Mouse (Mus musculus) layer of hippocampus, adult 8-10 months (tissue): ENCODE measurements around the gene Klhl7. TPM values are rescaled to one million over a fixed set of nuclear protein-coding genes. Genes with fewer than 3 reads are reported as not detected.
"Not testable (repeated sequence)": the region's sequence is repeated elsewhere in the genome, so short reads cannot be mapped to it uniquely, and the experiment has no call there.

ENCODE experiments used
- DNase-seq, 2 experiments: peaks; one replicate each; pipeline ENCODE4 v3.0.0; 2022; ENCODE audit warnings: low spot score in 2 of 2
- total RNA-seq, 4 experiments: library from RNA; stranded (reverse); gene quantifications; 2 replicates each; pipeline ENCODE4 v1.2.4; 2022

Gene Klhl7
- total RNA-seq, 4 experiments from 2014 or later = 82.7 to 95.7 (median 93.3) TPM

DNA sequence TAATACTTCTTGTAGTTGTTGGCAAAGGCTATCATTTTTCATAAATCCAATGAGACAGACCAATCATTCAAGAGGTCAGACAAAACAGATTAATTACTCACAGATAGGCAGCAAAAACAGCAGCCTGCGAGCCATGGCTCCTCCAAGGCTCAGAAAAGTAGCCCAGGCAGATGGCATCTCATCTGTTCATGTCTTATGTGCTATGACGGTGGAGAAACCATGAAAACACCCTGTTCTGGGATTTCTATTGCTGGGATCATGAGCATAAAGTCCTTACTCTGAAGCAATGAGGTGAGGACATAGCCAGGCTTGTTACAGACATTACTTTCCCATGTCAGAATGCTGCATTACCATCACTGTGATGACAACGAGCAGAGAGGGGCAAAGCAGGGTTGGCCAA is 7.9 kb upstream of the Klhl7 start:
- DNase-seq = peak in 1 of 2 experiments; percentile 17

DNA sequence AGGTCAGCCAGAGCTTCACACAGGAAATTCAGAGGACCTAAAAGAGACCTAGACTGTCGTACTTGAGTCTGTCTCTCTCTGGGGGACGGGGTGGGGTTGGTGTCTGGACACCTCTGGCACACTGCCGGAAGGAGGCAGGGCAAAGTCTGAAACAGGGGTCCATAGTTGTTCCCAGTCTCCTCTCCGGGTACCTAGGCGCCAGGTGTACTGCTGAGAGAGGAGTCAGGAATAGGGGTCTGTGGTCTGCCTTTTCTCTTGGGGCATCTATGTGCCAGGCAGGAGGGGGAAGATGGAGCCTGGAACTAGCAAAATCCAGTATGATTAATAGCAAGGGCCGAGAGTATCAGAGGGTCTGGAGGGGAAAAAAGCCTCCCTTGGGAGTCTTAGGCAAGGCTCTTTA is 5.0 kb upstream of the Klhl7 start:
- no peak for DNase-seq

DNA sequence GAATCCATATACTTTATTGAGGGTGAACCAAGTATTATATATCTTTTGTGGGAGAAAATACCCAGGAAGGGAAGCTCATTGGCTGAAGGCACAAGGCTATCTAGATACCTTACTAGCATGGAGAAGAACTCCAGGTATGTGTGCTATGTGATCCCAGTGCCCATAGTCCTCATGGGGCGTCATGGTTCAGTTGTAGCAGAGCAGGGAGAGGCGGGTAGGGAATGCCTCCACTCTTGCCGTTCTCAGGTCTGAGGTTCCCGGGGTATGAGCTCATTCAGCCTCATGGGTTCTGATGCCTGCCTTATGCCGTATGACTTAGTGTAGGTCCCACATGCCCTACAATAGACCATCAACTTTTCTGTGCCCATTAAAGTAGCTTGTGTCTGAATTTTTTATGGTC is 4.5 kb upstream of the Klhl7 start:
- DNase-seq = no peak

DNA sequence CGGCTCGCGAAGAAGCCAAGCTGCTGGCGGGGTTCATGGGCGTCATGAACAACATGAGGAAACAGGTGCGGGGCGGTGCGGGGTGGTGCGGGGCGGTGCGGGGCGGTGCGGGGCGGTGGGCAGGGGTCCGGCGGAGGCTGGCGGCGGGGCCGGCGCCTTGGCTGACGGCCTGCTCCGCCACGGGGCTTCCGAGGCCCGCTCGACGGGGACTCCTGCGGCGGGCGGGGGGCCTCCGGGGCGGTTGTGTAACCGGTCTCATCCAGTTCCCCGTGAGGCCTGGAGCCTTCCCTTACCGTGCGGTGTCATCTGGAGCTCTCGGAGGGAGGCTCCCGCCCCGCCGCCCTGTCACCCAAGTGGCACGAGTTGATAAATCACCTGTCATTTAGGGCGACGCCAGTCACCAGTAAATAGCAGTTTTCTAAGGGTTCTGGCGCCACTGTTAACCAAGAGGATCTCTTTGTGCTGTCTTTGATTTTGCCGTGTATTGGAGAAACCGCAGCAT is 456 bp downstream of the Klhl7 start:
- DNase-seq = peak; percentile 48 to 49

DNA sequence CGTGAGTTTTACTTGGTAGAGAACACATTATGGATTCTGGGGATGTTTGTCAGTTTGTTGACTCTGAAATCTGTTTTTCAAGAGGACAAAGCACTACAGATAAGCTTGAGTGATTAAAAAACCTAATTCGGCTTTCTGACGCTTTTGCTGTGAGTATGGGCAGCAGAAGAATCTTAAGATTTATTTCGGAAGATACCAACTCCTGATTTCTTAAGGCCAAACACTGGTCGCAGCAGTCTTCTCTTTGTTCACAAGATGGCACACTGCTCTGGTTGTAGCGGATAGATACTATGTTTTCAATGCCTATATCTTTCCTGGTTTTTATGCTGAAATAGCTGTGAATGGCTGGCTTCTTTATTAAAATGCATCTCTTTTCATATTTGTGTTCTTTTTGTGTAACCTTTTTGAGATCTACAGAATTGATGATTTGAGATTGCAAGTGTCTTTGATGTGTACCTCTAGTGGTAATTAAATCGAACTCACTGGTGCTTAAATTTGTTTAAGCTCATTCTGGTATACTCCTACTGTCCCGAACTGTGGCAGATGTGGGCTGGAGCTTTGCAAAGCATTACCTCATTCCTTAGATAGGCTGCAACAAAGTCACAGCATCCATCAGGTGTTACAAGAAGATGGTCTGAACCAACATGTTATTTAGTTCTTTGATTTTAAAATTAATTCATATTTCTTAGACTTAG is 1.2 kb downstream of the Klhl7 start:
- DNase-seq = no peak

DNA sequence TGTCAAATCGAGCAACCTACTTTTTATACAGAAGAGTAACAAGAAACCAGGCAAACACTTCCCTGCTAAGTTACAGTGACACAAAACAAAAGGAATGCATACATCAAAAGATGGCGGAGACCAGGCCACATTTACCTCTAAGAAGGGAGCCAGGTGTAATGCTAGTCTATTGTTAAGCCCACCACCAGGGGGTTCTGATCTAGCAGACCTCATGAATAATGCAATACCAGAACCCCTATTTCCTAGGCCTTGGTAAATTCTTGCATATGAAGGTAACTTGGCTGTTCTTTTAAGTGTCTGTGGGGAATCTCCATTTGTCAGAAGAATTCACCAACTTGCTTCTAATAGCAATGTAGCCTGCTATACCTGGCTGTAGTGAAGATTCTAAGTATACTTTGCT is 2.8 kb downstream of the Klhl7 start:
- DNase-seq = not testable (repeated sequence)

DNA sequence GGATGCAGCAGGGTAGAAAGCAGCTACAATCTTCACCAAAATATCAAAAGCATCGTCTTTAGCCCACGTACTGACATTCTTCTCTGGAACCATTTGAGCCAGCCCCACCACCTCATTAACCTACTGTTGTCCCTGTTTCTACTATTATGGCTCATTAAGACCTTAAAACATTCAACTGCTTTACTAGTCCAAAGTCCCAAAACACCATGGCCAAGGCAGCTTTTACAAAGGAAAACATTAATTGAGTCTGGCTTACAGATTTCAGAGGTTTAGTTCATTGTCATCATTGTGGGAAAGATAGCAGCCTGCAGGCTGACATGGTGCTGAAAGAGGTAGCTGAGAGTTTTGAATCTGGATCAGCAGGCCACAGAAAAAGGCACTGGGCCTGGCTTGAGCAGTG is 3.4 kb downstream of the Klhl7 start:
- no peak for DNase-seq

DNA sequence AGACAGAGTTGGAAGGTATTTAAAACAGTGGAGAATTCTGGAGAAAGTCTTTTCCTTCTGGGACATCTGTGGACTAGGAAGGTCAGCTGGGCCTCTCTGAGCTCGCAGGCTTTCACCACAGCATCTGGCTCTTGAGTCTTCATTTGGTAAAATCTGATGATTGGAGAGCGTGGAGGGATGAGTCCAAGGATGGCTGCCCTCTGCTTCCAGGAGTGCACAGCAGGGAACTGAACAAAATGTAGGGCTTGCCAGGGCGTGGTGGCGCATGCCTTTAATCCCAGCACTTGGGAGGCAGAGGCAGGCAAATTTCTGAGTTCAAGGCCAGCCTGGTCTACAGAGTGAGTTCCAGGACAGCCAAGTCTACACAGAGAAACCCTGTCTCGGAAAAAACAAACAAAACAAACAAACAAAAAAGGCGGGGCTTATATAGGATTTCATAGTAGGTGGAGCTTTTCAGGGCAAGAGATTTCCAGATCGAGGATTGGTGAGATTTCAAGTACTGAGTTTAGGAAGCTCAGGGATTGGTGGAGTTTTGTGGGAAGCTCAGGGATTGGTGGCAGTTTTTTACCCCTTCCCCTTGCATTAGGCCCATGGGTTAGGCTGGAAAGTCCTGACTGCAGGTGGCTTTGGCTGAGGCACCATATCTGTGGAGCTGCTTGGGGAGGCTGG is 6.8 kb downstream of the Klhl7 start:
- DNase-seq = no peak

DNA sequence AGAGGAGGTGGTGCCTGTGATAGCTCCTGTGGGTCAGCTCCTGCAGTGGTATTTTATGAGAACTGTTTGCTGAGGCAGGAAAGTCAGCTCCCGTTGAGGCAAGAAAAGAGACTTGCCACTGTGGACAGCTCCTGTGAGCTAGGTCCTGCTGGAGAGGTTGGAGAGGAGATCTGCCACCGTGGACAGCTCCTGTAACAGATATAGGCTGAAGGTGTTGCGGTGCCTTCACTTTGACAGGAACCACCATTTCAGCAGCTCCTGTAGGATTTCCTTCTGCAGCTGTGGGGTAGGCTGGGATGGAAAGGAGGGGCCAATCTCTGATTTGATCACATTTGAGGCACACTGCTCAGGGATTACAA is 7.3 kb downstream of the Klhl7 start:
- DNase-seq = no peak

DNA sequence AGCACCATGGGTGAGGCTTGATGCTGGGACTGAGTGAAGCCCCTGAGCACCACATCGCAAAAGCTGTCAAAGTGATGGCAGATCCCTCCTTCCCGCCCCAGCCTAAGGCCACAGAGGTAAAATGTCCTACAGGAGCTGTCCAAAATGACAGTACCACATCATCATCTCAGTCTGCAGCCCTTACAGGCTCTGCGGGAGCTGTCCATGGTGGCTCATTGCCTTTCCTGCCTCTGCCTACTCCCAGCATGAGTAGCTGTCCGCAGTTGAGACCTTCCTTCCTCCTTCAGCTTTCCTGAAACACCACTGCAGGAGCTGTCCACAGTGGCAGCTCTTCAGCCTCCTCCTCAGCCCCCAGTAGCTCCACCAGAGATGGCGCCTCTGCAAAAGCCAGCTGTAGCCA is 9.7 kb downstream of the Klhl7 start:
- no peak for DNase-seq

DNA sequence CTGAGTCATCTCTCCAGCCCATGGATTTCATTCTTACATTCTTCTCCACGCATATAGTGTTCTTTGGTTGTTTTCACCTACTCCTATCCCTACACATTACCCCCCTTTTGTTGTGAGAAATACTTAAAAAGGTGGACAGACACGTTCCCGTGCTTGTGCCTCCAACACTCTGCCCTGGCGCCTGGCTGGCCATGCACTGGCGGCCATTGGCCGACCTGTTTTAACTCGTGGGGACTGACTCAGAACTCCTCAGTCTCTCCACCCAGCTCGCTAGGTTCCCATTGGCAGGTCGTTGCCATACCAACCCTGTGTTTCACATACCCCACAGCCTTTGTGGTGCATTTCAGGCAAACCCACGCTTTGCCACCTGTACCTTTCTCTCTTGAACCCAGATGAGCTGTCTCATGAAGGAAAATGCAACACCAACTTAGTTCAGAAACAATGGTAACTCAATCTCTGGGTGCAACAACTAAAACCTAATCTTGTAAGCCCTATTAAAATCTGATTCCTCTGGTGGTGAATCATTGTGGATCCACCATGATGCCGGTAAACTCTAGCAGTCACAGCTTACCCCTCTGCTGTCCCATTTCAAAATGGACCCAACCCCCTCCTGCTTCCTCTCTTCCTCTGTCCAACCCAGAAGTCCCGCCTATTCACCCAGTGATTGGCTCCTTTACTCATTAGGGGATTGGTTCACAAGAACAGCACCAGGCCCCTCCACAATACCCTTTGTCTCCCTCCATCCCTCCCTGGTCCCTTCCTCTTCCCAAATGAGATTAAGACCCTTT is 11.9 kb downstream of the Klhl7 start:
- no peak for DNase-seq

DNA sequence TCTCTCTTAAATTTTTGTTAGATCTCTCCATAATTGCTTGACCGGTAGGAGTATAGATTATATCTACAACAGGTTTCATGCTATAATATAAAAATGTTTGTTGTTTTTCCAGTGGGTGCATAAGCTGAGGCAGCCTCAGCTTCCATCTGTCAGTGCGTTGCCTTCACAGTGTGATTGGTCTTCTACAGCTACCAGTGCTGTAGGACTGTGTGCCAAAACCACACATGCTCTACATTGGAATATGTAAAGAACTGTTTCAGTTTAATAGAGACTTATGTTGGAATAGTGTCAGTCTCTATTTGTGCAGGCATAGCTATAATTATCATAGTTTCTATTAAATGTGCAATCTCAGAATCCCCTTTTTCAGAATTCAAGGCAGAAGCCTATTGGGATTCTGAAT is 21.8 kb downstream of the Klhl7 start:
- DNase-seq = no peak

DNA sequence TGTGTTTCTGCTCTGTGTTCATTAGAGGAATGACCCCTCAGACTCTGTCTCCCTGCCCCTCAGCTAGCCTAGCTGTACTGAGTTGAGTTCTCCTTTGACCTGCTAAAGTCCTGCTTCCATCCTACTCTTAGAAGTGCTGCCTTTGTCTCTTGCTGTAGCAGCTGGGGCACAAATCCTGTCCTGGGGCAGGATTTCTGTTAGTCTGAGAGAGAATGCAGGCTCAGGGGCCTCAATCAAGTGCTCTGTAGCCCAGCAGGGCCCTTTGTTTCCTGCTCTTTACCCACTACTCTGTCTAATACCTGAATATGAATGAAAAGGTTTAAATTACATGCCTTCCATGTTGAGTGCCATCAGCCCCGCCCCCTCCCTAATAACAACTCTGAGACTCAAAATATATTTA is 23.8 kb downstream of the Klhl7 start:
- no peak for DNase-seq

DNA sequence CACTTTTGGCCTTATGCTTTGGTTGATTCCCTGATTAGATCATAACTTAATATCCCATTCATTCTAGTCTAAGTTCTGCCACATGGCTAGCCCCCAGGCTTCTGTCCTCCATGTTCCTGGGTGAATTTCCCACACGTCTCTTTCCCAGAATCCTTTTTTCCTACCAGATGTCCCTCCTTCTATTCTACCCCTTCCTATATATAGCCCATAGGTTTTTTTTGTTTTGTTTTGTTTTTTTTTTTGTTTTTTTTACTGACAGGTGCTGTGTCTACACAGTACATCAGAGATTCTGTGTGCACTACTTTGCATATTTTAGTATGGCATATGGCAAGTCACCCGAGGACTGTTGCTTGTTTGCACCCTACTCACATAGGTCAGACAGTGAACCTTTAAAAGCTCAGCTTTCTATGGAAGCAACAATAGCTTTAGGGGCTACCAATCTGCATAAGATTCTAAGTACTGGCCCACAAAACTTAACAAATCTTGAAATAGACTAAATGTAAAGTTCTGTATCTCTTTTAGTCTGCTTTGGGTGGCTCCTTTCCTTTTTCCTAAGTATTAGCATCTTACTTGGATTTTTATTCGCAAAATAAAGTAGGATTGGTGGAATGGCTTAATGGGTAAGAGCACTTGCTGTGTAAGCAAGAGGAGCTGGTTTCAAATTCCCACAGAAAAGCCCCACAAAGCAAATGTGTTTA is 24.3 kb downstream of the Klhl7 start:
- DNase-seq = no peak

DNA sequence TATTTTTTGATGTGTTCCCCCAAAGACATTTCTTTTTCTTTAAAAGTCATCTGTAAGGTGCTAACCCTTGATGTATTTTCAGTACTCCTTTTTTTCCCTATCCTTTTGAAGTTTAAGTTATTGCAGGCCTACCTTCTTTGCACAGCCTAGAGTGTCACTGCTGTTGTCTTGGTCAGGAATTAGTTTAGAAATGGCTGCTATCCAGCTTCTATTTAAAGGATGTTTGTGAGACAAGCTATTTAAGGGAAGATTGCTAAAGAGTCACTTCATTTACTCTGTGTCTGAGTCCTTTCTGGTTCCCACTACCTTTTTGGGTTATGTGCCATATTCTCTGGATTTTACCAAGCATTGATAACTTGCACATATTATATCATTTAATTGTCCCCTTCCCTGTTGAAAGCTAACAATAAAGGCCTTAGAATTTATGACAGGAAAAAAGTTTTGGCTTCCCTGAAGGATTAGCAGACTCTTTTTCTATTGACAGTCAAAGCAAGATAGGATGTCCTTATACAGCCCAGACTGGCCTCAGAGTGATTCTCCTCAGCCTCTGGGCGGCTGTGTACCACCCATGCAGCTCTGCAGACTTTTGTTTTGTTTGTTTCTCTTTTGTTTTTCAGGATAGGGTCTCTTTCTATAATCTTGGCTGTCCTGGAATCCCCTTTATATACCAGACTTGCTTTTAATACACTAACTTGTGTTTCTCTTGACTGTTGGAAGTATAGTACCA is 25.7 kb downstream of the Klhl7 start:
- no peak for DNase-seq

DNA sequence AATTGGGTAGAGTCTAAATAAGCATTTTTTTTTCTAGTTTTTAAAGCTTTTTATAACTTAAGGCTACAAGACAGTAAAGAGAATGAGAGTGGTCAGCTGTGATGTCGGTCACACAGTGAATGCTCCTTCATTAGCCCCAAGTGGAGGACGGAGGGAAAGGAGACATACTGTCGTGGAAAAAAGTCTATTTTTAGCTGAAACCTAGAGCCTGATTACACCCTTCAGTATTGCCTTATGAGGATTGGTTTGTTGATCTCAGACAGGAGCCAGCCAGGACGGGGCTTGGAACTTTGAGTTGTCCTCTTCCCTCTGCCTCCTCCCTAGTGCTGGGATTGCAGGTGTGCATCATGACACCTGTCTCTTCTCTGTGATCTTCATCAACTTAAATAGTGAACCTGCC is 26.6 kb downstream of the Klhl7 start:
- no peak for DNase-seq

DNA sequence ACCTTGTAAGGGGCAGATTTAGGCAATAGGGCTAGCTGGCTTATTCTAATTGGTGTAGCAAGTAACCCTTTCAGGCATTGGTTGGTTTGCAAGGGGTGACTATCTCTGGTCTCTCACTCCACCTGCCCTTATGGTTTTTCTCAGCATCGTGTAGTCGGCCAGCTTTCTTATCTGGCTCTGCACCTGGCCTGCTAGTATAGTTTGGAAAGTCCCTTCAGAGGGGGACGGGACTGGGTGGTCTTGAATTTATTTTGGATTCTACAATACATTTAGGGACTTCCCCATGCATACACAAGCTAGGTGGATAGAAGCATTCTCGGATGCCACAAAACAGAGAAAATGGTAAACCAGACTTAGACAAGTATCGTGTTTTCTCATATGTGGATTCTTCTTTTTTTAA is 46.6 kb downstream of the Klhl7 start:
- no peak for DNase-seq

DNA sequence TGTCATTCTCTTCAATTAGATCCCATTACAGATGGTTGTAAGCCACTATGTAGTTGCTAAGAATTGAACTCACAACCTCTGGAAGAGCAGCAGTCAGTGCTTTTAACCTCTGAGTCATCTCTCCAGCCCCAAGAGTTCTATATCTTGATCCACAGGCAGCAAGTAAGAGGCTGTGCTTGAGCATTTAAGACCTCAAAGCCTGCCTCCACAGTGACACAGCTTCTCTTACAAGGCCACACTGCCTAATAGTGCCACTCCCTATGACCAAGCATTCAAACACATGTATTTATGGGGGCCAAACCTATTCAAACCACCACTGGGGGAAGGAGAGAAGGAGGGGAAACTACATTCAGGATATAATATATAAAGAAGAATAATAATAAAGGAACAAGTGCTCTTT is 51.8 kb downstream of the Klhl7 start:
- no peak for DNase-seq

DNA sequence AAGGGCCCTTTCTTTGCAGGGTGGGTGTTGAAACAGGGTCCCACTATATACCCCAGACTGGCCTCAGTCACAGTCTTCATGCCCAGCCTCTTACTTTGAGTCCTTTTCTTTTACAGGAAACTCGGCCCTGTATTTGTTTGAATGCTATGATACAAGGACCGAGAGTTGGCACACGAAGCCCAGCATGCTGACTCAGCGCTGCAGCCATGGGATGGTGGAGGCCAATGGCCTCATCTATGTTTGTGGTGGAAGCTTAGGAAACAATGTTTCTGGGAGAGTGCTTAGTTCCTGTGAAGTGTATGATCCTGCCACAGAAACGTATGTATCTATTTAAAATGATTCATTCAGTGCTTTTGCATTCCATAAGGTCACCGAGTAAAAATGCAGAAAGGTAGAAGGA is 56.4 kb downstream of the Klhl7 start:
- no peak for DNase-seq

DNA sequence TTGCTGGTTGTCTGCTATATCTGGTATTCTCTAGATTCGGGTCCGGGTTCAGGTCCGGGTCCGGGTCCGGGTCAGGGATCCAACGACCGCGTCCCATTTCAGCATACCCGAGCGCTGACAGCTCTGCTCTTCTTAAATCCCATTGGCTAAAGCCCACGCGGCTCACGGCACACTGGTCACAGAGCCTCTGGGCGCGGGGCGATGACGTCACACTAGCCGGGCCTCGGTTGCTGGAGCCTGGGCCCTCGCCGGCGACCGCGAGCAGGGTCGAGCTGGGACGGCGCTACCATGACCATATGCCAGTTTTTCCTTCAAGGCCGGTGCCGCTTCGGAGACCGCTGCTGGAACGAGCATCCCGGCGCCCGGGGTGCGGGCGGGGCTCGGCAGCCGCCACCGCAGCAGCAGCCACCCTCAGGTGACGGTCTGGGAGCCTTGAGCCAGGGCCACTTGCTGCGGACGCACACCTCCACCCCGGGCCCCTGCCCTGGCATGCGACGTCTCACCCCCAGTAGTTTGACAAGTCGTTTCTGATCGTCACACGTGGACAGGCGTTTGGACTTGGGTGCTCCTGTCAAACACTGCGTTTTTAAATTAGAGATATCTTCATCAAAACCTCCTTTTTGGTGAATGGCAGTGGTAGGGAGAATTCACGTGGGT is 64.5 kb downstream of the Klhl7 start, which contains the start of gene Nupl2:
TSS of gene Nupl2 (plus strand) at position 175 of the 657 bp plus-strand sequence.
- DNase-seq = peak; percentile 93 to 96

DNA sequence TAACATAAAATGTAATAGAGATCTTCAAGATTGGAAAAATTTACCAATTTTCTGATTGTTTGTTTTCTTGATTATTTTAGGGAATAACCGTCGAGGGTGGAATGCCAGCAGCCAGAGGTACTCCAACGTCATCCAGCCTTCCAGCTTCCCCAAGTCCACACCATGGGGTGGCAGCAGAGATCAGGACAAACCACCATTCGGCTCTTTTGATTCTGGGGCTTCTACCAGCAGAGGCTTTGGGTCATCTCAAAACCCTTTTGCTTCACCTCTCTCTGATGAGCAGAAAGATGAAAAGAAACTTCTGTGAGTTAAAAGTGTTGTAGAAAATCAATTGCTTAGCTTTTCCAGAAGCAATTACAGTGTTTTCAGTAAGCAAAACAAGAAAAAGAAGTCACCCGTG is 66.9 kb downstream of the Klhl7 start:
- DNase-seq = no peak
